Mouse (Mus musculus): ENCODE measurements around the gene Slc25a11. TPM values are rescaled to one million over a fixed set of nuclear protein-coding genes. Genes with fewer than 3 reads are reported as not detected.

Slc25a11 gene
- total RNA-seq, 2 experiments from 2014 or later: 115 to 119 TPM

- DNase-seq: no peak
Measured at GRCm38 (mm10) chr11:70650322-70651175, 3.3 kb upstream of the Slc25a11 start.

- no peak for DNase-seq
Measured at GRCm38 (mm10) chr11:70649185-70649734, 2.0 kb upstream of the Slc25a11 start.

GRCm38 (mm10) chr11:70648512-70648911, 1.2 kb upstream of the Slc25a11 start:
- DNase-seq: no peak

GRCm38 (mm10) chr11:70647716-70648420, 589 bp upstream of the Slc25a11 start:
- no peak for DNase-seq

- DNase-seq: no peak
Measured at GRCm38 (mm10) chr11:70646259-70646555, 1.1 kb downstream of the Slc25a11 start.

GRCm38 (mm10) chr11:70645461-70646258, 1.6 kb downstream of the Slc25a11 start:
- DNase-seq: no peak

- DNase-seq: no peak
Measured at GRCm38 (mm10) chr11:70644564-70645103, 2.6 kb downstream of the Slc25a11 start.

GRCm38 (mm10) chr11:70643051-70643450, 4.2 kb downstream of the Slc25a11 start:
- DNase-seq: no peak

- DNase-seq: no peak
Measured at GRCm38 (mm10) chr11:70641241-70641640, 6.0 kb downstream of the Slc25a11 start.

GRCm38 (mm10) chr11:70639976-70640375, 7.3 kb downstream of the Slc25a11 start:
- DNase-seq: no peak

GRCm38 (mm10) chr11:70638714-70639278, 8.5 kb downstream of the Slc25a11 start, which contains the start of gene Gp1ba:
Gene Gp1ba, plus strand, starts transcription at chr11:70639122.
- DNase-seq: no peak

GRCm38 (mm10) chr11:70638293-70638692, 9.0 kb downstream of the Slc25a11 start:
- no peak for DNase-seq

GRCm38 (mm10) chr11:70637764-70638163, 9.5 kb downstream of the Slc25a11 start:
- no peak for DNase-seq

GRCm38 (mm10) chr11:70635601-70636000, 11.7 kb downstream of the Slc25a11 start:
- no peak for DNase-seq

- no peak for DNase-seq
Measured at GRCm38 (mm10) chr11:70630129-70630528, 17.1 kb downstream of the Slc25a11 start.

- DNase-seq: no peak
Measured at GRCm38 (mm10) chr11:70629557-70629956, 17.7 kb downstream of the Slc25a11 start.

- no peak for DNase-seq
Measured at GRCm38 (mm10) chr11:70628431-70628830, 18.8 kb downstream of the Slc25a11 start.

- no peak for DNase-seq
Measured at GRCm38 (mm10) chr11:70626877-70627276, 20.4 kb downstream of the Slc25a11 start.

- DNase-seq: no peak
Measured at GRCm38 (mm10) chr11:70625473-70625872, 21.8 kb downstream of the Slc25a11 start.

GRCm38 (mm10) chr11:70623053-70623742, 24.1 kb downstream of the Slc25a11 start:
- DNase-seq: no peak
